Mouse (Mus musculus): Measurements from ENCODE around the gene Glis3. TPM values are rescaled to one million over a fixed set of nuclear protein-coding genes. Genes with fewer than 3 reads are reported as not detected.

Glis3 gene
- polyA plus RNA-seq, 1 experiment from 2014 or later = 6.0 TPM

GRCm38 (mm10) chr19:28529006-28529405 is 150.9 kb downstream of the Glis3 start:
- no peak overlapping the region for H3K9ac ChIP-seq (ENCODE audit: low read depth, low read length)
- no peak overlapping the region for H3K27ac ChIP-seq
- no peak for DNase-seq (ENCODE audit: low spot score)
- no peaks in the 10 kb centered on the region for H3K36me3 ChIP-seq (ENCODE audit: insufficient read depth, low read length)
- ATAC-seq (replicated peaks; ENCODE audit: low FRiP score, low read depth) = no peak
- 88% methylated on average over 13 of the region's 13 CpGs for WGBS
- no peak overlapping the region for H3K4me2 ChIP-seq (ENCODE audit: low read length)
- no peaks in the 10 kb centered on the region for H3K9me3 ChIP-seq (replicated peaks; ENCODE audit: low read length)
- no peaks in the 10 kb centered on the region for H3K4me1 ChIP-seq (replicated peaks; ENCODE audit: insufficient read depth, low read length)
- no peaks in the 10 kb centered on the region for H3K27me3 ChIP-seq (ENCODE audit: insufficient read depth, low read length)
- TF ChIP-seq CTCF (IDR thresholded peaks at IDR 0.05; ENCODE audit: low read depth) = no peak
- H3K4me3 ChIP-seq (replicated peaks; ENCODE audit: low read depth, low read length) = no peak overlapping the region

- H3K4me2 ChIP-seq (ENCODE audit: low read length) = no peak overlapping the region
- H3K4me1 ChIP-seq (replicated peaks; ENCODE audit: insufficient read depth, low read length) = no peaks in the 10 kb centered on the region
- H3K27ac ChIP-seq = no peak overlapping the region
- H3K9ac ChIP-seq (ENCODE audit: low read depth, low read length) = no peak overlapping the region
- DNase-seq (ENCODE audit: low spot score) (no peak), ATAC-seq (replicated peaks; ENCODE audit: low FRiP score, low read depth) (no peak)
- WGBS = 86% methylated on average over 5 of the region's 5 CpGs
- H3K36me3 ChIP-seq (ENCODE audit: insufficient read depth, low read length) = no peaks in the 10 kb centered on the region
- no peak for TF ChIP-seq CTCF (IDR thresholded peaks at IDR 0.05; ENCODE audit: low read depth)
- no peaks in the 10 kb centered on the region for H3K27me3 ChIP-seq (ENCODE audit: insufficient read depth, low read length)
- no peaks in the 10 kb centered on the region for H3K9me3 ChIP-seq (replicated peaks; ENCODE audit: low read length)
- no peak overlapping the region for H3K4me3 ChIP-seq (replicated peaks; ENCODE audit: low read depth, low read length)
Observed at GRCm38 (mm10) chr19:28527446-28527845, 152.4 kb downstream of the Glis3 start.

- no peak for DNase-seq (ENCODE audit: low spot score)
- Histone ChIP-seq H3K27ac (no peak overlapping the region), H3K9ac (ENCODE audit: low read depth, low read length) (no peak overlapping the region), H3K9me3 (replicated peaks; ENCODE audit: low read length) (no peaks in the 10 kb centered on the region), H3K4me3 (replicated peaks; ENCODE audit: low read depth, low read length) (no peak overlapping the region), H3K4me2 (ENCODE audit: low read length) (no peak overlapping the region), H3K27me3 (ENCODE audit: insufficient read depth, low read length) (no peaks in the 10 kb centered on the region), H3K36me3 (ENCODE audit: insufficient read depth, low read length) (no peaks in the 10 kb centered on the region), H3K4me1 (replicated peaks; ENCODE audit: insufficient read depth, low read length) (no peaks in the 10 kb centered on the region)
- 83% methylated on average over 3 of the region's 3 CpGs for WGBS
- no peak for ATAC-seq (replicated peaks; ENCODE audit: low FRiP score, low read depth)
- no peak for TF ChIP-seq CTCF (IDR thresholded peaks at IDR 0.05; ENCODE audit: low read depth)
Observed at GRCm38 (mm10) chr19:28525331-28525730, 154.5 kb downstream of the Glis3 start.

DNA sequence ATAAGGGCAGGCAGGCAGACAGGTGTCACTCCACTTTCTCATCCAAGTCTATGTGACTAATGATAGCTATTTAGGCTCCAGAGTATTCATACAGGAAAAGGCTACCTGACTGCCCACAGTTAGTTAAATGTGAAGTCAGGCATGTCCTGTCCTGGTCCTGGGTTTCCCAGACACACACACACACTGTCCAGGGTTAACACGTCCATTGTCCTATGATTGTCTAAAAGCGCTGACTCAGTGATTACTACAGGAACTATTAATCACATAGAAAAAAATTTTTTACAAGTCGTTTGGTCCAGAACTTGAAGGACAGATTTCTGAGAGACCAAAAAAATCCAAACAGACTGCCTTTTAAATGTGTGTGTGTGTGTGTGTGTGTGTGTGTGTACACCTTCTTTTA is 157.6 kb downstream of the Glis3 start:
- ATAC-seq (replicated peaks; ENCODE audit: low FRiP score, low read depth) (no peak), DNase-seq (ENCODE audit: low spot score) (no peak)
- 52% methylated on average over 3 of the region's 3 CpGs for WGBS
- H3K27me3 ChIP-seq (ENCODE audit: insufficient read depth, low read length) = no peaks in the 10 kb centered on the region
- H3K4me1 ChIP-seq (replicated peaks; ENCODE audit: insufficient read depth, low read length) = no peaks in the 10 kb centered on the region; the same call in 1 of the 2 replicates
- H3K4me3 ChIP-seq (replicated peaks; ENCODE audit: low read depth, low read length) = no peak overlapping the region
- no peaks in the 10 kb centered on the region for H3K9me3 ChIP-seq (replicated peaks; ENCODE audit: low read length)
- TF ChIP-seq CTCF (IDR thresholded peaks at IDR 0.05; ENCODE audit: low read depth) = no peak
- no peaks in the 10 kb centered on the region for H3K36me3 ChIP-seq (ENCODE audit: insufficient read depth, low read length)
- H3K27ac ChIP-seq = no peak overlapping the region
- no peak overlapping the region for H3K4me2 ChIP-seq (ENCODE audit: low read length)
- no peak overlapping the region for H3K9ac ChIP-seq (ENCODE audit: low read depth, low read length)

GRCm38 (mm10) chr19:28520761-28521181 is 159.1 kb downstream of the Glis3 start:
- TF ChIP-seq CTCF (IDR thresholded peaks at IDR 0.05; ENCODE audit: low read depth) = no peak
- DNase-seq (ENCODE audit: low spot score) (no peak), ATAC-seq (replicated peaks; ENCODE audit: low FRiP score, low read depth) (peak; percentile 69)
- Histone ChIP-seq H3K27ac (0 out of 2 replicates have a peak overlapping the region, but pooled peaks have one; percentile 10), H3K36me3 (ENCODE audit: insufficient read depth, low read length) (no peaks in the 10 kb centered on the region), H3K9ac (ENCODE audit: low read depth, low read length) (no peak overlapping the region), H3K4me3 (replicated peaks; ENCODE audit: low read depth, low read length) (no peak overlapping the region), H3K9me3 (replicated peaks; ENCODE audit: low read length) (no peaks in the 10 kb centered on the region), H3K27me3 (ENCODE audit: insufficient read depth, low read length) (no peaks in the 10 kb centered on the region), H3K4me2 (ENCODE audit: low read length) (no peak overlapping the region), H3K4me1 (replicated peaks; ENCODE audit: insufficient read depth, low read length) (no peaks in the 10 kb centered on the region; the same call in 1 of the 2 replicates)
- WGBS = 60% methylated on average over 6 of the region's 6 CpGs

DNA sequence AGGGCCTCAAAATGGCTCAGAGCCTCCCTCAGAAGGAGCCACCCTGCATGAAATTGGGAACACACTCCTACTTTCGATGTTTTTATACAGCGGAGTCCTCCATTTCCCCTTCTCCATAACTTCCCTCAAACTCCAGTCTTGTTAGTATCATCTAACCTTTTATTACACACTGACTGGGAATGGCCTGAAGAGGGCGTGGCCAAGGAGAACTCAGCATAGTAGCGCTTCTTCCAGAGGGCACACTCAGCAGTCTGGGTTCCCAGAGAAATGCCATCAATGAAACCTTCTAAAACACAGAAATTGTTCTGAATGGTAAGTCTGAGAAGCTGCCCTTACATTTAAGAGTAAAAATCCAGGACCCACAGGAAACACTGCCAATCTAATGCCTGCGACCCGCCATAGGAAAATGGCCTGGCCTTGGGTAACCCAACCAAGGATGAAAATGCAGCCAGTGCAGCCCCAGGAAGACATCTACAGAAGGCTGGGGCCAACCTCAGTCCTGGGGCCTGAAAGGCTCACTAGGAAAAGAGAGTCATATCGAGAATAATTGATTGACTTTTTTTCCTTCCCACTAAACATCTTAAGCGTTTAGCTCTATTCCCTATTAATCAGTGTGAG is 159.6 kb downstream of the Glis3 start:
- no peak for ATAC-seq (replicated peaks; ENCODE audit: low FRiP score, low read depth)
- DNase-seq (ENCODE audit: low spot score) = no peak

More for the DNA sequence above, 159.6 kb downstream of the Glis3 start:
- Histone ChIP-seq H3K4me1 (replicated peaks; ENCODE audit: insufficient read depth, low read length) (no peaks in the 10 kb centered on the region; the same call in 1 of the 2 replicates), H3K4me2 (ENCODE audit: low read length) (no peak overlapping the region), H3K36me3 (ENCODE audit: insufficient read depth, low read length) (no peaks in the 10 kb centered on the region), H3K9ac (ENCODE audit: low read depth, low read length) (no peak overlapping the region), H3K4me3 (replicated peaks; ENCODE audit: low read depth, low read length) (no peak overlapping the region), H3K27ac (no peak overlapping the region), H3K27me3 (ENCODE audit: insufficient read depth, low read length) (no peaks in the 10 kb centered on the region), H3K9me3 (replicated peaks; ENCODE audit: low read length) (no peaks in the 10 kb centered on the region)
- WGBS = 71% methylated on average over 8 of the region's 8 CpGs
- peak; percentile 20; the same call in 1 of the 2 replicates for TF ChIP-seq CTCF (IDR thresholded peaks at IDR 0.05; ENCODE audit: low read depth)

Data from kidney, postnatal 0 days (tissue).